Comparison of ENCODE assay signal across 8 mouse cellular contexts in the genomic region with DNA sequence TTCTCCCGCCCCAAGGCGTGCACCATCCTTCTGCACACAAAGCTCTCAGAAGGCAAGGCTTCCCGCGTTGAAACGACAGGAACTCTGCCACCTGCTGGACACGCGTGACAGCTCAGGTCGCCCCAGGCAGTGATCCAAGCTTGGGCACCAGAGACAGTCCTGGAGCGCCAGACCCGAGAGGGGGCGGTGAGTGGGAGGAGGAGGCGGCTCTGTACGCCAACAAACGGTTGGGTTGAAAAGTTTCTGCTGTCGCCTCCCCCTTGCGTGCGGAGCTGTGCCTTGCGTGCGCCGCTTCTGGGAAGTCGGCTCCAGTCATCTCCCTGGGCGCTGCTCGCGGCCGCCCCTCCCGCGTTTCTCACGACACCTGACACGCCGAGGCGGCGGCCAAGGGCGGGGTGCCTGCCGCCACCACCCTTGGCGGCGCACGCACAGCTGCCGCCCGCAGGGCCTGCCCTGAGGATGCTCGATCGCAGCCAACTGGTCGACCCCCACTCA. TPM values are rescaled to one million over a fixed set of nuclear protein-coding genes. Genes with fewer than 3 reads are reported as not detected.
DNase-seq lines count a peak whose midpoint lies in the region; ATAC-seq lines count a peak whose summit lies in the region.

No protein-coding gene starts in this region.

- H3K4me3 ChIP-seq in heart, embryonic 14.5 days (ENCODE audit: control insufficient read depth in 1 of 2, insufficient read depth in 1 of 2, low read depth in 1 of 2, low read length in 2 of 2): peak overlapping the region; percentile 40 to 50
- peak overlapping the region; percentile 43 for H3K4me3 ChIP-seq in liver, embryonic 11.5 days (ENCODE audit: low read depth, low read length)

- no peaks in the 10 kb centered on the region for H3K9me3 ChIP-seq in heart, embryonic 14.5 days (ENCODE audit: control insufficient read depth, low read length)
- H3K9me3 ChIP-seq in liver, embryonic 11.5 days (ENCODE audit: control insufficient read depth, low read length): no peaks in the 10 kb centered on the region

- H3K27ac ChIP-seq in heart, embryonic 14.5 days (replicated peaks in 1 of 2; ENCODE audit: control insufficient read depth in 1 of 2, insufficient read depth in 1 of 2, low read depth in 2 of 2, low read length in 2 of 2): no peak overlapping the region
- no peak overlapping the region for H3K27ac ChIP-seq in liver, embryonic 11.5 days (ENCODE audit: low read depth, low read length)

- H3K4me1 ChIP-seq in heart, embryonic 14.5 days (ENCODE audit: control insufficient read depth in 2 of 2, insufficient read depth in 2 of 2, low read length in 2 of 2): peaks cover 18 to 28% of the 10 kb centered on the region in 2 experiments; a peak in 3 of 4 replicates
- peaks cover 15% of the 10 kb centered on the region; the same call in 1 of the 2 replicates for H3K4me1 ChIP-seq in liver, embryonic 11.5 days (replicated peaks; ENCODE audit: control insufficient read depth, insufficient read depth, low read length)

- no peaks in the 10 kb centered on the region for H3K36me3 ChIP-seq in heart, embryonic 14.5 days (ENCODE audit: control insufficient read depth, insufficient read depth, low read length)
- no peaks in the 10 kb centered on the region for H3K36me3 ChIP-seq in liver, embryonic 11.5 days (ENCODE audit: control insufficient read depth, insufficient read depth, low read length)
- H3K36me3 ChIP-seq in splenic B cell, adult 2 months (ENCODE audit: control insufficient read depth, insufficient read depth, low read length, poor library complexity, severe bottlenecking): no peaks in the 10 kb centered on the region

- ATAC-seq in heart, embryonic 14.5 days (ENCODE audit: insufficient number of reproducible peaks, insufficient read depth, low FRiP score, low read depth): peak; percentile 72
- peak; percentile 74 for ATAC-seq in liver, embryonic 11.5 days (replicated peaks; ENCODE audit: low FRiP score)

- WGBS in heart, embryonic 14.5 days: under 1% methylated on average over 42 of the region's 42 CpGs
- WGBS in liver, embryonic 11.5 days: under 1% methylated on average over 42 of the region's 42 CpGs

- peak overlapping the region; percentile 60 for H3K9ac ChIP-seq in heart, embryonic 14.5 days (ENCODE audit: low read length)
- 0 out of 2 replicates have a peak overlapping the region, but pooled peaks have one; percentile 30 for H3K9ac ChIP-seq in liver, embryonic 11.5 days (ENCODE audit: low read depth, low read length)

- H3K4me2 ChIP-seq in heart, embryonic 14.5 days (ENCODE audit: low read length): peak overlapping the region; percentile 91
- peak overlapping the region; percentile 80 for H3K4me2 ChIP-seq in liver, embryonic 11.5 days

- H3K27me3 ChIP-seq in heart, embryonic 14.5 days (ENCODE audit: control insufficient read depth, insufficient read depth, low read length): peaks cover 61% of the 10 kb centered on the region
- peaks cover 59% of the 10 kb centered on the region for H3K27me3 ChIP-seq in liver, embryonic 11.5 days (replicated peaks; ENCODE audit: control insufficient read depth, insufficient read depth, low read length)
- H3K27me3 ChIP-seq in splenic B cell, adult 2 months (ENCODE audit: control insufficient read depth, insufficient read depth, low read length, poor library complexity, severe bottlenecking): no peaks in the 10 kb centered on the region; the same call in 1 of the 2 replicates

- peak; percentile 73 for DNase-seq in B cell, adult 2 months
- DNase-seq in brain, adult 2 months (ENCODE audit: low read depth, low spot score): peak; percentile 89
- peak; percentile 88 for DNase-seq in fibroblast of lung, adult 2 months (ENCODE audit: low read depth)
- peak; percentile 94 for DNase-seq in kidney, postnatal 10 days
- peak; percentile 84 for DNase-seq in liver, embryonic 11.5 days (ENCODE audit: low spot score)
- DNase-seq in naive thymus-derived CD4-positive, alpha-beta T cell, adult 2 months (ENCODE audit: low read depth): peak; percentile 88
- peak; percentile 68 for DNase-seq in splenic B cell, adult 2 months (ENCODE audit: low read depth, low spot score)

RNA-seq across cellular contexts. Expression of gene Cyp1b1, which starts 0.8 kb away (rescaled TPM):
- 0.36 and 1.1 TPM in 2 replicates for polyA plus RNA-seq in heart, embryonic 14.5 days (2014; fragmentation: Nextera tagmentation; extraction: Ambion mirVana)
- polyA plus RNA-seq in liver, embryonic 11.5 days (2014; fragmentation: Nextera tagmentation; extraction: Ambion mirVana): 6.9 and 10.2 TPM in 2 replicates
